Comparison of ENCODE assay signal across 22 mouse cellular contexts in the genomic region with DNA sequence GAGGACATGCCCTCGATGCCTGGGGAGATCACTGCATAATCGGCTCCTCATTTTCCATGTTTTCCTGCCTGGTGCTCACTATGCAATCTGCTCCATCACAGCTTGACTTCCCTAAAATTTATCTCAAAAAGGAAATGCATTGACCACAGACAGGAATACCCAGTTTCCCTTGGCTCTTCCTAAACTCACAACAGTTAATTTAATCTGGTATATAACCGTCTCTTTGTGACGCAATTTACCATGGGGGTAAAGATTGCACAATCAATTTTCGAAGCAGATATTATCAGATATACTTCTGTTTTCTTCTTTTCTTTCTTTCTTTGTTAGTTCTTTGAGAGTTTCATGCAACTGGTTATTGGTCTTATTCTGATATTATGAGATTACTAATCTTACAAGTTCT.
"Had no signal": no experiment of that assay in that cellular context is flagged by ENCODE, and none has a peak within 500 bp of the region (broad histone marks: within the 10 kb centered on the region; RNA-seq: fewer than 3 reads in every experiment).

No protein-coding gene starts in this region.

- H3K36me3 ChIP-seq: kidney, embryonic 15.5 days; limb, embryonic 10.5 days; limb, embryonic 13.5 days; liver, embryonic 13.5 days; neural tube, embryonic 12.5 days; neural tube, embryonic 15.5 days; stomach, embryonic 15.5 days had no signal

- H3K9me3 ChIP-seq: kidney, embryonic 15.5 days; limb, embryonic 10.5 days; limb, embryonic 13.5 days; liver, embryonic 13.5 days; neural tube, embryonic 12.5 days; neural tube, embryonic 15.5 days; stomach, embryonic 15.5 days had no signal

- H3K4me1 ChIP-seq: kidney, embryonic 15.5 days; limb, embryonic 10.5 days; limb, embryonic 13.5 days; liver, embryonic 13.5 days; neural tube, embryonic 12.5 days; stomach, embryonic 15.5 days had no signal

- H3K4me2 ChIP-seq: kidney, embryonic 15.5 days; limb, embryonic 13.5 days; liver, embryonic 13.5 days; midbrain, embryonic 11.5 days; neural tube, embryonic 12.5 days; neural tube, embryonic 15.5 days; stomach, embryonic 15.5 days had no signal

- DNase-seq: kidney, adult 11 months; kidney, adult 8-10 months; kidney, postnatal 10 days; kidney, postnatal 4 days; layer of hippocampus, adult 9-11 months; liver; liver, embryonic 13.5 days; lung, adult 2 months; lung, postnatal 14 days; lung, postnatal 4 days; midbrain, embryonic 14.5 days; right cerebral cortex, postnatal 25 days; spleen, adult 18-20 months; thymus, postnatal 25 days had no signal

- H3K4me3 ChIP-seq: kidney, embryonic 15.5 days; layer of hippocampus, adult 2 months; limb, embryonic 10.5 days; limb, embryonic 13.5 days; liver, embryonic 13.5 days; neural tube, embryonic 12.5 days; neural tube, embryonic 15.5 days; stomach, embryonic 15.5 days had no signal

- H3K9ac ChIP-seq: kidney, embryonic 15.5 days; limb, embryonic 13.5 days; liver, embryonic 13.5 days; neural tube, embryonic 12.5 days; neural tube, embryonic 15.5 days; stomach, embryonic 15.5 days had no signal

- H3K27me3 ChIP-seq: kidney, embryonic 15.5 days; limb, embryonic 13.5 days; liver, embryonic 13.5 days; neural tube, embryonic 12.5 days; neural tube, embryonic 15.5 days; stomach, embryonic 15.5 days had no signal

- H3K27ac ChIP-seq: kidney, embryonic 15.5 days; layer of hippocampus, adult 2 months; limb, embryonic 10.5 days; limb, embryonic 13.5 days; liver, embryonic 13.5 days; neural tube, embryonic 12.5 days; neural tube, embryonic 15.5 days; stomach, embryonic 15.5 days had no signal
